Mouse (Mus musculus): ENCODE results near the gene Chrna1. TPM values are rescaled to one million over a fixed set of nuclear protein-coding genes. Genes with fewer than 3 reads are reported as not detected.

Chrna1 gene
- polyA plus RNA-seq (2015; fragmentation: Illumina TruSeq; extraction: RNeasy Lipid Tissue Mini Kit (QIAGEN cat#74804); ENCODE audit: insufficient read depth, low replicate concordance) = not detected

DNA sequence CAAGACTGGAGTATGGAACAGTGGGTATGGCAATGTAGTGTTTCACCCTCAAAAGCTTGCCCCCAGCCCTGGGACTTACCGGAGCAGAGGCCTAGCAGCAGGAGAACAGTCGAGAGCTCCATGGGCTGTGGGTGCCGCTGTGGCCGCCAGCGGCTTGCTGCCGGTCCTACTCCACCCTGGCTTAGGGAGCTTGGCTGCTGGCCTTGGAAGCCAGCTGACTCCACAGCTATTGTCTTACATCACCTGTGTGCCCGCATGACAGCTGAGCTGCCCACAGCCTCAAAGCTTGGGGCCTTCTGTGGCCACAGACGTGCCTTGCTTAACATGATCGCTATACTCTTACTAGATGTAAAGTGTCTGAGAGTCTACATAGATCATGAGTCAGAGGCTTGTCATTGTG is at the start of gene Chrna1:
TSS of gene Chrna1 (minus strand) at position 173 of the 400 bp plus-strand sequence.

DNA sequence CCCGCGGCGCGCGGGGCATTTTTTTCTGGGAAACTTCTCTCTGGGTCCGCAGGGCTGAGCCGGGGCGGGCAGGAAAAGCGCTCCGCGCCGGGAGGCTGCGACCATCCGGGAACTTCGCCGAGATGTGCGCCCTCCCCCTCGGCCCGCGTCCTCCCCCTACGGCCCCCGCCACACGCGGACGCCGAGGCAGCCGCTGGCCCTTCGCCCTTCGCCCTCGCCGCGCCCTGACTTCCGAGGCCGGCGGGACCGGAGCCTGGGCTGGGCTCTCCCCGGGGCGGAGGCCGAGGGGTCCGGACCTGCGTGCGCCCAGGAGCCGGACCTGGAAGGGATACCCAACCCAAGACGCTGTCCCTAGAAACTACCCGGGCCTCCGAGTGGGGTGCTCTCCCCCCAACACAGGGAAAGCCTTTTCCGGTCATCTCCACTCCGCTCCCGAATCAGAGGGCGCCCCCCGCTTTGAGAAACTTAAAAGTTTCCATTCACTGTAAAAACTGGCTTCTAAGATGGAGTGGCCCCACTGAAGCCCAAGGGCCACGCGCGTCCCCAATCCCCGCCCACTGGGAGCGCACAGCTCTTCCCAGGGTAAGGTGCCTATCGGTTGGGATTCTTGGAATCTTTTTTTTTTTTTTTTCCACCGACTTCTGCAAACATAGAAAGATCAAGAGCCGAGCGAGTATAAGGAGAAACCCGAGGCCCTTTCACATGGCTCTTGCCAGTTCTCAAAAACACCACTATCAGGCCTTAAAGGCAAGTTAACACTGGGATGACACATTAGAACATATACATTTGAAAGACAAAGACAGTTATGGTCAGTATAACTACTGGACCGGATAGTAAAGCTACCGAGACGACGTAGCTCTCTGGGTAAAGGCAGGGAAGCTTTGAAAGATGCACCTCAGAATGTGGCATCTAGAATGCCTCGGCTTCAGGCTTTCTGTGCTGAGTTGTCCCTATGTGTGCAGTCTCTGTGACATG is 50.5 kb downstream of the Chrna1 start, which contains the start of gene Wipf1:
TSS of gene Wipf1 (minus strand) at position 379 of the 975 bp plus-strand sequence.

Other genes starting within 250 kb of the Chrna1 start
- gene Gpr155, start 193.8 kb downstream of the Chrna1 start, polyA plus RNA-seq (2015; fragmentation: Illumina TruSeq; extraction: RNeasy Lipid Tissue Mini Kit (QIAGEN cat#74804); ENCODE audit: insufficient read depth, low replicate concordance) = 11.3 TPM
- 152 TPM for gene Wipf1, start 50.6 kb downstream of the Chrna1 start, polyA plus RNA-seq (2015; fragmentation: Illumina TruSeq; extraction: RNeasy Lipid Tissue Mini Kit (QIAGEN cat#74804); ENCODE audit: insufficient read depth, low replicate concordance)
- gene Chn1, start 195.0 kb upstream of the Chrna1 start, polyA plus RNA-seq (2015; fragmentation: Illumina TruSeq; extraction: RNeasy Lipid Tissue Mini Kit (QIAGEN cat#74804); ENCODE audit: insufficient read depth, low replicate concordance) = 1.3 TPM

All from spleen, adult 10 weeks (tissue).